Mouse (Mus musculus) forebrain, embryonic 13.5 days (tissue): ENCODE data around the gene Rbfox2. TPM values are rescaled to one million over a fixed set of nuclear protein-coding genes. Genes with fewer than 3 reads are reported as not detected.

ENCODE experiments used
- ATAC-seq: fragments of 200-750 bp; cut with Nextera tagmentation; 2 replicates; pipeline ENCODE4 v1.8.0; 2017
- H3K27ac ChIP-seq: fragments of 300-500 bp; sonication (generic); 2 replicates; pipeline ENCODE4 v1.5.1; 2015; ENCODE audit warnings: inconsistent platforms, mild to moderate bottlenecking, moderate library complexity
- H3K27me3 ChIP-seq: fragments of 300-500 bp; sonication (generic); 2 replicates; pipeline ENCODE4 v1.6.1; 2015; ENCODE audit warnings: mild to moderate bottlenecking, inconsistent platforms
- H3K36me3 ChIP-seq: fragments of 300-500 bp; sonication (generic); 2 replicates; pipeline ENCODE4 v1.6.1; 2015; ENCODE audit warnings: mild to moderate bottlenecking, inconsistent platforms; ENCODE audit not compliant: poor library complexity, severe bottlenecking
- H3K4me1 ChIP-seq: fragments of 300-500 bp; sonication (generic); 2 replicates; pipeline ENCODE4 v1.6.1; 2015; ENCODE audit warnings: inconsistent platforms
- H3K4me2 ChIP-seq: fragments of 300-500 bp; sonication (generic); 2 replicates; pipeline ENCODE4 v1.6.1; 2015; ENCODE audit warnings: inconsistent platforms, mild to moderate bottlenecking, moderate library complexity
- H3K4me3 ChIP-seq: fragments of 300-500 bp; sonication (generic); 2 replicates; pipeline ENCODE4 v1.5.1; 2015; ENCODE audit warnings: mild to moderate bottlenecking, inconsistent platforms
- H3K9ac ChIP-seq: fragments of 300-500 bp; sonication (generic); 2 replicates; pipeline ENCODE4 v1.6.1; 2015; ENCODE audit warnings: mild to moderate bottlenecking, inconsistent platforms
- H3K9me3 ChIP-seq: fragments of 300-500 bp; sonication (generic); replicated peaks from 2 replicates; pipeline ENCODE4 v1.6.1; 2016; ENCODE audit warnings: inconsistent platforms
- WGBS: fragments of 180-500 bp; shearing (Covaris S2); methylation state at CpG from one replicate; pipeline ENCODE4 v1.1.7; 2015; 5-methylcytosine and 5-hydroxymethylcytosine counted together
- polyA plus RNA-seq: library from polyadenylated mRNA; unstranded; fragments of >200 nt; fragmentation: Nextera tagmentation; extraction: Ambion mirVana; gene quantifications from 2 replicates; pipeline ENCODE4 v1.2.1, GENCODE M21; 2015

Gene Rbfox2
- polyA plus RNA-seq, 1 experiment from 2014 or later: 116 TPM

DNA sequence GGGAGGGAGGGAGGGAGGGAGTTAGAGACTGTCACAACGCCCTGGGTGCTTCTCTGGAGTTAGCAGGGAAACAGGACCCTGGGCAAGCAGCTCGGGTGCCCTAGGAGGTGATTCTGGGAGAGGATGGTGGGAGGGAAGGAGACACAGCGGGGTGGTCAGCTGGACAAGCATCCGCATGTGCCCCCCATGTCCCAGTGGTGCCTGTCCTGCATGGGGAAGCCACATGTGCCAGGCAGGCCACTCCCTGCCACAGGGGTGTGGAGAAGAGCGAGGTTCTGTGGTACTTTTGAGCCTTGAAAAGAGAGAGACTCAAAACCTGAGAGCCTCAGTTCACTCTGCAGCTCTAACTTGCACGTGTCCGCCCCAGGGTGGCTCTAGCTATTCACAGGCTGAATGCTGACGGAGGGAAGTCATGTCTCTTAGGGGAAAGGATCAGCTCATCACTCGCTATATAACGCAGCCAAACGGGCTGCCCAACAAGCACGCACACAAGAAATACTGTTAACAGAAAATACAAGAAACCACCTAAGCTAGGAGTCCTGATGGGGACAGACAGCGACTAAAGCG is 227.5 kb downstream of the Rbfox2 start:
- Histone ChIP-seq H3K27me3 (no peaks in the 10 kb centered on the region), H3K9me3 (no peaks in the 10 kb centered on the region), H3K4me3 (no peak overlapping the region), H3K9ac (no peak overlapping the region), H3K27ac (no peak overlapping the region), H3K4me2 (no peak overlapping the region), H3K36me3 (peaks cover 75% of the 10 kb centered on the region), H3K4me1 (peaks cover 23% of the 10 kb centered on the region)
- no peak for ATAC-seq
- 64% methylated on average over 14 of the region's 14 CpGs for WGBS

DNA sequence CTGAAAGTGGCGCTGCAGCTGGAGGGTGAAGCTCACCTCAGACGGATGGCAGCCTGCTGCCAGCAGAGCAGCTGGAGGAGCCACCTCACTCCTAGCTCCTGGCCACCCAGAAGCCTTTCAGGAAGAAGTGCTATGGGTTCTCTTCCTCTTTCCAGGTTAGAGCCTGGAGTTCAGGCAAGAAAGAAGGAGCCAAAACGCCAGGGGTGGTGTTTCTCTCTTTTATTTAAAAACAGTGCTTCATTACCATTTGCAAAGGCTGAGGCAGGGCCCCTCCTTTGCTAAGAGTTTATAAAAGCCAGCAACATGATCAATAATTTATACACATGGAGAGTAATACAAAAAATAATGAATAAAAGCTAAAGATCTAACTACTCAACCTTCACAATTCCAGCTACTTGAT is 228.0 kb downstream of the Rbfox2 start:
- no peaks in the 10 kb centered on the region for H3K9me3 ChIP-seq
- no peak overlapping the region for H3K4me2 ChIP-seq
- no peak overlapping the region for H3K4me3 ChIP-seq
- H3K4me1 ChIP-seq: peaks cover 23% of the 10 kb centered on the region
- 49% methylated on average over 3 of the region's 3 CpGs for WGBS
- no peak for ATAC-seq
- no peaks in the 10 kb centered on the region for H3K27me3 ChIP-seq
- H3K9ac ChIP-seq: no peak overlapping the region
- peaks cover 74% of the 10 kb centered on the region for H3K36me3 ChIP-seq
- no peak overlapping the region for H3K27ac ChIP-seq

DNA sequence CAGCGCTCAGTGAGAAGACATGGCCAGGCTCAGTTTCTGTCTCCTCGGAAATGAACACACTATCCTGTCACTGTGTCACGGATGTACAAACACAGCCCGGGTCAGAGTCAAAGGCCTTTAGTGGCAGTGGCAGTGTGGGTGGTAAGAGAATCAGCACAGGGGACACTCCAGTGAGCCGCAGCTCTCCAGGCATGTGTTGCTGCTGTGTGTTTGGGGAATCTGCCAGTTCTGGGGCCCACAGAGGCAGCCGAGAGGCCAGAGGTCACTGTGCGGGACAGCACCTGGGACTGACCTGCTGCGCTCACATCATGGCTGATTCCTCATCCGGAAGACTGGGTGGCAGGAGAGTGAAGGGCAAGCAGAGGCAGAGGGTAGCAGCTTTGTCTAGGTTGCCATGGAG is 228.9 kb downstream of the Rbfox2 start:
- Histone ChIP-seq H3K9me3 (no peaks in the 10 kb centered on the region), H3K9ac (no peak overlapping the region), H3K4me1 (peaks cover 17% of the 10 kb centered on the region; the same call in 1 of the 2 replicates), H3K27ac (no peak overlapping the region), H3K4me2 (no peak overlapping the region), H3K36me3 (peaks cover 67% of the 10 kb centered on the region), H3K4me3 (no peak overlapping the region), H3K27me3 (no peaks in the 10 kb centered on the region)
- ATAC-seq: no peak
- WGBS: 94% methylated on average over 9 of the region's 9 CpGs

DNA sequence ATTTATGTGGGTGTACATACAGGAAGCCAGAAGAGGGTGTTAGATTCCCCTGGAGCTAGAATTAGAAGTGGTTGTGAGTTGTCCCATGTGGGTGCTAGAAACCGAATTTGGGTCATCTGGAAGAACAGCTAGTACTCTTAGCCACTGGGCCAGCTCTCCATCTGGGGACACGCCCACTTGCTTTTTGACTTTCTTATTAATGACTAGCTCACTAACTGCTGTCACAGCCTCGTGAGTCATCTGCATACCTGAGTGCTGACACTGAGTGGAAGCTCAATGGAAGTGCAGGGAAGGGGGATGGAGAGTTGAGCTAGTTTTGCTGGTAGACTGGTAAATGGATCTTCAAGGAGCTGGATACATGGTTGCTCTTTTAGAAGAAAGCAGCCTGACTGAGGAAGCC is 230.3 kb downstream of the Rbfox2 start:
- Histone ChIP-seq H3K9me3 (no peaks in the 10 kb centered on the region), H3K4me1 (peaks cover 17% of the 10 kb centered on the region), H3K9ac (no peak overlapping the region), H3K36me3 (peaks cover 53% of the 10 kb centered on the region), H3K4me3 (no peak overlapping the region), H3K27me3 (no peaks in the 10 kb centered on the region), H3K27ac (no peak overlapping the region), H3K4me2 (no peak overlapping the region)
- ATAC-seq: no peak
- WGBS: 85% methylated on average over 3 of the region's 3 CpGs

DNA sequence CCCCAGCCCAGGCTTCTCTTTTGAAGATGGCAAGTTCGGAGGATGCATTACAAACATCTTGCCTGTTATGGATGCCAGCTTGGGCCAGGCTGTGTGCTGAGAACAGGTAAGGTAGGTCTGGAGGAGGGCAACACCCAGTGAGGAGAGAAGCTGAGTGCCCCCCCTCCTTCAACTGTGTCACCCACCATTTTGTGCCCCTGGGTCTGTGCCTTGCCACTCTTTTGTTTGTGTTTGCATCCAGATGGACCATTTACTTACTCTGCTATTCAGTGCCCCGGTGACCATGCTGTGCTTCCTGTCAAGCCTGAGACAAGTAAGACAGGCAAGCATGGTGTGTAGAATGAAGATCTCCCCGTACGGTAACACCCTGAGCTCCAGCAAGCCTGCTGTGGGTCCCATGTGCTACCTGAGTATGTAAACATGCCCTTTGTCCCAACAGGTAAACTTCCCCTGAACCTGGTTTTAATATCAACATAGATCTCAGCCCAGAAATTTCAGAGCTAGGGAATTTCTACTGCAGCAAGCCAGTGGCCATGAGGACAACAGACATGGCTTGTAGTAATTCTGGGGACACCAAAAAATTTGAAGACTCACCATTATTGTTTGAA is 234.1 kb downstream of the Rbfox2 start:
- Histone ChIP-seq H3K27ac (no peak overlapping the region), H3K9ac (no peak overlapping the region), H3K4me1 (peaks cover 6% of the 10 kb centered on the region), H3K9me3 (no peaks in the 10 kb centered on the region), H3K27me3 (no peaks in the 10 kb centered on the region), H3K4me3 (no peak overlapping the region), H3K4me2 (no peak overlapping the region), H3K36me3 (peaks cover 23% of the 10 kb centered on the region)
- 0 out of 2 replicates have a peak, but pooled peaks have one; percentile 24 for ATAC-seq
- 70% methylated on average over 4 of the region's 4 CpGs for WGBS

DNA sequence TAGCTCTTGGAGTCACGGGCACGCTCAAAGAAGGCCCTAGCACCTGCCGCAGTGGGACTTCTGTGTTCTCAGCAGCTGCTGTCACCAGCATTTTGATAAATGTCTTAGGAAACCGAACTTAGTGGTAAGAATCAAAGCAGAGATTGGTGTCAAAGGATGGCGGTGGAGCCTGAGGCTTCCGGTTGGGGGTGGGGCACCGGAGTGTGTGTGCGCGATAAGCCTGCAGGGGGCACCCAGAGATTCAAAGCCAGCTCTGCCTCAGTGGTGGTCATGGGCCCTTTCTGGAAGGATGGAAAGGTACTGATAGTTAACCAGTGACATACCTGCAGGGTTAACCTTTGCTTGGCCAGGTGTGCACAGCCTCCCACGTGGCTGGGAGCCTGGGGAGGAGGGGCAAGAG is 235.3 kb downstream of the Rbfox2 start:
- Histone ChIP-seq H3K4me2 (peak overlapping the region; percentile 29), H3K36me3 (peaks cover 11% of the 10 kb centered on the region), H3K9ac (no peak overlapping the region), H3K4me1 (peaks cover 6% of the 10 kb centered on the region), H3K27ac (peak overlapping the region; percentile 4; the same call in 1 of the 2 replicates), H3K27me3 (no peaks in the 10 kb centered on the region), H3K9me3 (no peaks in the 10 kb centered on the region), H3K4me3 (no peak overlapping the region)
- ATAC-seq: peak; percentile 46; the same call in 1 of the 2 replicates
- WGBS: 23% methylated on average over 10 of the region's 10 CpGs

DNA sequence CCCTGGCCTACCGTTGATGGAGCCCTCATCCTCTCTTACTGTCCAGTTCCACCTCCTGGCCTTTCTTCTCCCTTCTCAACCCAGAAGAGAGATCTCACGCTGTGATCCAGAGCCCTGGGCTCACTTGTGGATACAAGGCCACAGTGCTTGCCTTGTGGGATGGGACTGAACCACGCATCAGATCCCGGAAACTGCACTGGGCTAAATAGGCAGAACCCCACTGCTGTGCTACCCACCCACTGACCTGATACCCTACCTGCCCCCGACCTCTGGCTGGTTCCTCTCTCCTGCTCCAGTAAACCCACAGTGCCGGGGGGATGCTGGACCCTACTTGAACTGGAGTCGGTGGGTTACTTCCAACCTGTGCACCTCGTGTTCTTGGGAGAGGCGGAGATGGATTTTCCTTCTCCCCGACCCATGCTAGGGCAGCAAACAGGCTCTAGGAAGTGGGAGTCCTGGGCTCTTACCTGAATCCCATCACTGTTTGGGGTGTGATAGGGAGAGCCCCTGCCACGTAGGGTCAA is 236.0 kb downstream of the Rbfox2 start:
- Histone ChIP-seq H3K9ac (no peak overlapping the region), H3K36me3 (peaks cover 4% of the 10 kb centered on the region), H3K4me2 (no peak overlapping the region), H3K4me1 (peaks cover 6% of the 10 kb centered on the region), H3K27ac (no peak overlapping the region), H3K27me3 (no peaks in the 10 kb centered on the region), H3K4me3 (no peak overlapping the region), H3K9me3 (no peaks in the 10 kb centered on the region)
- 88% methylated on average over 11 of the region's 11 CpGs for WGBS
- ATAC-seq: no peak

DNA sequence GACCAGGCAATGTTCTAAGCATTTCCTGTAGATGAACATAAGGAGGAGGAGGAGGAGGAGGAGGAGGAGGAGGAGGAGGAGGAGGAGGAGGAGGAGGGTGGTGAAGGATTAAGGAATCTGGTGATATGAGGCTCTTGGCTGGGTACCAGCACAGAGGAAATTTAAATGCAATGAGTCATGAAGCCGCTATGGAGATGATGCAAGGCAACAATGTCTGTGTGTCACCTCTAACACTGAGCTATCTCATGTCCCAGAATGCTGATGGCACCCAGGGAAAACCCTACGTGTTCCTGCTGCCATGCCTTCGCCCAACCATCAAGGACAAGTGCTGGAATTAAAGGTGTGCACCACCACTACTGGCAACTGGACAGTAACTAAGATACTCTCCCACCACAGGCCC is 237.8 kb downstream of the Rbfox2 start:
- 79% methylated on average over 3 of the region's 3 CpGs for WGBS

DNA sequence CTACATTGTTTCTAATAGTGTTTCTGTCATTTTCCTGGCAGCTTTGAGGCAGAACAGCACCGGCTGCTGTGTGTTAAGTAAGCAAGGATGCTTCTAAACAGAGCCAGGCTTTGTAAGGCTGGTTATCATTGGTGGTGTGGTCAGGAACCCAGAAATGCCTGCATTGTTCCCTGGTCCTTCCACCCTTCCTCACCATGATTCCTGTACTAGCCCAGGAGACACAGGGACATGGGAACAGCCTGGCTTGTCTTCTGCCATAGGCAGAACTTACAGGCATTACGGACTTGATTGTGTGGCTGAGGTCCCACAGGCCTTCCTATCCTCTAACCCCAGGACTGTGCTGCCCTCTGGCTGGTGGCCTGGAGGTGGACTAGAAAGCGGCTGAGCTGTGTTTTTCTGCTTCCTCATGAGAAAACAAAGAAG is 238.4 kb downstream of the Rbfox2 start:
- H3K4me2 ChIP-seq: no peak overlapping the region
- H3K27ac ChIP-seq: no peak overlapping the region
- 70% methylated on average over 3 of the region's 3 CpGs for WGBS
- no peak for ATAC-seq
- H3K9ac ChIP-seq: no peak overlapping the region
- no peaks in the 10 kb centered on the region for H3K27me3 ChIP-seq
- no peak overlapping the region for H3K4me3 ChIP-seq
- no peaks in the 10 kb centered on the region for H3K9me3 ChIP-seq
- peaks cover 6% of the 10 kb centered on the region for H3K4me1 ChIP-seq
- no peaks in the 10 kb centered on the region for H3K36me3 ChIP-seq

More for the DNA sequence above, 237.8 kb downstream of the Rbfox2 start:
- H3K9me3 ChIP-seq: no peaks in the 10 kb centered on the region
- H3K4me2 ChIP-seq: no peak overlapping the region
- H3K27ac ChIP-seq: no peak overlapping the region
- no peak overlapping the region for H3K4me3 ChIP-seq
- ATAC-seq: no peak
- no peaks in the 10 kb centered on the region for H3K27me3 ChIP-seq
- H3K4me1 ChIP-seq: peaks cover 6% of the 10 kb centered on the region
- H3K36me3 ChIP-seq: no peaks in the 10 kb centered on the region
- H3K9ac ChIP-seq: no peak overlapping the region

DNA sequence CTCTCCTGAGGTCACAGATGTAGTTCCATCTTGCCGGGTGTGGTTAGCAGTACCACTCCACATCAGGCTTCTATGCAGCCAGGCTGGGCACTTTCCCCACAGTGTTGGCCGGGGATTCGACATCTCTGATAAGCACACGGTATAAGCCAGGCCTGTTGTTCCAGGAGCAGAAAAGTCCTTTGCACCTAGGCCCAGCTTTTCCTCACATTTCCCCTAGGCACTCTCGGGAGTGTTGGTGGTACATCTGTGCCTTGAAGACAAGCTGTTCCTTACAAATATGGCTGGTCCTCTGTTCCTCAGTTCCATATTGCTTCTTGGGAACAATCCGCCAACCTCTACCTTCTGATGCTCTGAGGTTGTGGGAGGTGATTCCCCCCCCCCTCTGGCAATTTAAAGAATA is 240.6 kb downstream of the Rbfox2 start:
- no peak for ATAC-seq
- 87% methylated on average over 6 of the region's 6 CpGs for WGBS
- Histone ChIP-seq H3K27me3 (no peaks in the 10 kb centered on the region), H3K36me3 (no peaks in the 10 kb centered on the region), H3K4me2 (no peak overlapping the region), H3K9ac (no peak overlapping the region), H3K4me3 (no peak overlapping the region), H3K9me3 (no peaks in the 10 kb centered on the region), H3K4me1 (0 out of 2 replicates have a peak, but pooled peaks cover under 1% of the 10 kb centered on the region), H3K27ac (no peak overlapping the region)

DNA sequence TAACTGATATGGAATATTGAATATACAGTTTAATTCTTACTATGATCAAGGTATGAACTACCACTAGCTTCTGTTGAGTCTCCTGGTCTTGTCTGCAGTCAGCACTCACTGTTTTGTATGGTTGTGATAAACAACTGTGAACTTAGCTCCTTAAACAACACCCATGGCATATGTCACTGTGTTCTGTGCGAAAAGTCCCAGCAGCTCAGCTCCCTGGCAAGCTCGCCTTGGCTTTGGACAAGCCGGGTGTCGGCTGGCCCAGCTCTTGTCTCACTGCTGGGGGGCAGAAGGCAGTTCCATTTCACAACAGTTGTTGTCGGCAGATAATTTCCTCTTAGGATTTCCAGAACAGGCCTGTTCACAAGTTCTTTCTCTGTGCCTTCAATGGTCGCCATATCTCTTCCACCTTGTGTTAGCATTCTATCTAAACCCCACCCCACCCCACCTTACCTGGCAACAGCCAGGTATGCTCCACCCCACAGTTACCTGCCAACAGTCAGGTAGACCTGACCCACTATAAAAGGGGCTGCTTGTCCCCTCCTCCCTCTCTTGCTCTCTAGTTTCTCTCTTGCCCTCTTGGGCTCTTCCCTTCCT is 241.4 kb downstream of the Rbfox2 start:
- 91% methylated on average over 6 of the region's 6 CpGs for WGBS
- Histone ChIP-seq H3K9ac (no peak overlapping the region), H3K4me3 (no peak overlapping the region), H3K4me2 (no peak overlapping the region), H3K27ac (no peak overlapping the region), H3K4me1 (no peaks in the 10 kb centered on the region), H3K9me3 (no peaks in the 10 kb centered on the region), H3K27me3 (no peaks in the 10 kb centered on the region), H3K36me3 (no peaks in the 10 kb centered on the region)
- ATAC-seq: no peak

DNA sequence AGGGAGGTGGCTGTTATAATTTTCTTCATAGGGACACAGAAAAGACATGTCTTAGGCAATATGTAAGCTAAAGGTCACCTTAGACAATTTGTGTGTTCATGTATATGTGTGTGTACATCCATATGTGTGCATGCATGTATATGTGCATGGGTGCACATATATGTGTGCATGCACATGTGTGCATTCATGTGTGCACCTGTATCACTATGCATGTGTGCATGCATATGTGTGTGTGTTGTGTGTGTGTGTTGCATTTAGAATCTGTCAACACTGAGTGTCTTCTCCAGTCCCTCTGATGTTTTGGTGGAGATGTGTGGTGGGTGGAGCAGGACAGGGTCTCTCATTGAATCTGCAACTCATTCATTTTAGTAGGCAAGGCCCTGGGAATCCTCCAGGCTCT is 244.1 kb downstream of the Rbfox2 start:
- Histone ChIP-seq H3K4me3 (no peak overlapping the region), H3K27me3 (no peaks in the 10 kb centered on the region), H3K27ac (no peak overlapping the region), H3K36me3 (no peaks in the 10 kb centered on the region), H3K9me3 (no peaks in the 10 kb centered on the region; the same call in 1 of the 2 replicates), H3K9ac (no peak overlapping the region), H3K4me2 (no peak overlapping the region), H3K4me1 (no peaks in the 10 kb centered on the region)
- ATAC-seq: no peak
